Mouse (Mus musculus): Measurements from ENCODE around the gene Klrb1b. TPM values are rescaled to one million over a fixed set of nuclear protein-coding genes. Genes with fewer than 3 reads are reported as not detected.
A peak's percentile ranks its signal among the peaks of the same experiment; 100 is the strongest.

Klrb1b gene
- under 1 TPM in 1 of 2 experiments, not detected in 1; 0.17 TPM for total RNA-seq (2021)
- long read RNA-seq, experiment 1, result 0 reads
- long read RNA-seq, experiment 2, result 0 reads

GRCm38 (mm10) chr6:128826132-128826531, at the start of gene Klrb1b, which contains the start of gene Gm44511:
Gene Klrb1b (minus strand): TSS chr6:128826331.
Gene Gm44511 (minus strand): TSS chr6:128826315.
- no peak for DNase-seq
- intact Hi-C loops (cut with DNase I), result no loop called here

GRCm38 (mm10) chr6:128871910-128872610, 45.9 kb upstream of the Klrb1b start:
- intact Hi-C loops (cut with DNase I), result no loop called here
- DNase-seq, result no peak

GRCm38 (mm10) chr6:128868861-128869260, 42.7 kb upstream of the Klrb1b start:
- intact Hi-C loops (cut with DNase I), result no loop called here
- no peak for DNase-seq

GRCm38 (mm10) chr6:128857976-128858375, 31.8 kb upstream of the Klrb1b start:
- DNase-seq, result no peak
- intact Hi-C loops (cut with DNase I), result loop anchor here (10.0 kb wide), 1 partner anchor 237 kb away; no protein-coding TSS in a partner anchor

GRCm38 (mm10) chr6:128856250-128856649, 30.1 kb upstream of the Klrb1b start:
- peak; percentile 83 for DNase-seq
- intact Hi-C loops (cut with DNase I), result loop anchor here (10.0 kb wide), 1 partner anchor 239 kb away; no protein-coding TSS in a partner anchor

- intact Hi-C loops (cut with DNase I), result loop anchor here (1.0 to 10.0 kb wide), 2 partner anchors 211 to 239 kb away; no protein-coding TSS in a partner anchor
- no peak for DNase-seq
Measured at GRCm38 (mm10) chr6:128855477-128855876, 29.3 kb upstream of the Klrb1b start.

- intact Hi-C loops (cut with DNase I), result loop anchor here (1.0 to 10.0 kb wide), 5 partner anchors 211 to 512 kb away; no protein-coding TSS in a partner anchor
- DNase-seq, result no peak
Measured at GRCm38 (mm10) chr6:128854895-128855294, 28.8 kb upstream of the Klrb1b start.

GRCm38 (mm10) chr6:128854024-128854820, 28.1 kb upstream of the Klrb1b start:
- DNase-seq, result peak; percentile 71 to 82
- intact Hi-C loops (cut with DNase I), result loop anchor here (1.0 to 10.0 kb wide), 4 partner anchors 241 to 513 kb away; no protein-coding TSS in a partner anchor

GRCm38 (mm10) chr6:128852766-128853165, 26.6 kb upstream of the Klrb1b start:
- intact Hi-C loops (cut with DNase I), result loop anchor here (5.0 to 10.0 kb wide), 3 partner anchors 242 to 515 kb away; no protein-coding TSS in a partner anchor
- DNase-seq, result no peak

- intact Hi-C loops (cut with DNase I), result loop anchor here (5.0 to 10.0 kb wide), 3 partner anchors 244 to 516 kb away; no protein-coding TSS in a partner anchor
- no peak for DNase-seq
Measured at GRCm38 (mm10) chr6:128851151-128851550, 25.0 kb upstream of the Klrb1b start.

GRCm38 (mm10) chr6:128850671-128851070, 24.5 kb upstream of the Klrb1b start:
- intact Hi-C loops (cut with DNase I), result loop anchor here (5.0 to 10.0 kb wide), 3 partner anchors 244 to 517 kb away; no protein-coding TSS in a partner anchor
- peak in 1 of 2 experiments; percentile 25 for DNase-seq

- DNase-seq, result peak; percentile 51 to 55
- intact Hi-C loops (cut with DNase I), result loop anchor here (5.0 to 10.0 kb wide), 5 partner anchors 245 to 685 kb away; partner anchors contain the start of genes Clec2d and Gabarapl1
Measured at GRCm38 (mm10) chr6:128849902-128850301, 23.8 kb upstream of the Klrb1b start.

- intact Hi-C loops (cut with DNase I), result loop anchor here (5.0 to 10.0 kb wide), 2 partner anchors 335 to 687 kb away; partner anchors contain the start of genes Clec2d and Gabarapl1
Measured at GRCm38 (mm10) chr6:128847401-128847800, 21.3 kb upstream of the Klrb1b start.

GRCm38 (mm10) chr6:128845998-128846542, 19.9 kb upstream of the Klrb1b start:
- intact Hi-C loops (cut with DNase I), result loop anchor here (5.0 to 10.0 kb wide), 2 partner anchors 336 to 689 kb away; partner anchors contain the start of genes Clec2d and Gabarapl1
- no peak for DNase-seq

More at GRCm38 (mm10) chr6:128847401-128847800, 21.3 kb upstream of the Klrb1b start:
- no peak for DNase-seq

GRCm38 (mm10) chr6:128845319-128845979, 19.3 kb upstream of the Klrb1b start:
- peak; percentile 89 to 95 for DNase-seq
- intact Hi-C loops (cut with DNase I), result loop anchor here (5.0 to 10.0 kb wide), 2 partner anchors 337 to 689 kb away; partner anchors contain the start of genes Clec2d and Gabarapl1

GRCm38 (mm10) chr6:128844586-128845080, 18.5 kb upstream of the Klrb1b start:
- intact Hi-C loops (cut with DNase I), result loop anchor here (5.0 to 10.0 kb wide), 2 partner anchors 338 to 690 kb away; partner anchors contain the start of genes Clec2d and Gabarapl1

GRCm38 (mm10) chr6:128844131-128844530, 18.0 kb upstream of the Klrb1b start:
- DNase-seq, result no peak
- intact Hi-C loops (cut with DNase I), result loop anchor here (10.0 kb wide), 1 partner anchor 691 kb away; the partner anchor contains the start of gene Gabarapl1

More at GRCm38 (mm10) chr6:128844586-128845080, 18.5 kb upstream of the Klrb1b start:
- DNase-seq, result no peak

- peak; percentile 70 to 75 for DNase-seq
- intact Hi-C loops (cut with DNase I), result loop anchor here (10.0 kb wide), 1 partner anchor 691 kb away; the partner anchor contains the start of gene Gabarapl1
Measured at GRCm38 (mm10) chr6:128843479-128843992, 17.4 kb upstream of the Klrb1b start.

Measured in heart, postnatal 14 days (tissue).